In the genomic region with DNA sequence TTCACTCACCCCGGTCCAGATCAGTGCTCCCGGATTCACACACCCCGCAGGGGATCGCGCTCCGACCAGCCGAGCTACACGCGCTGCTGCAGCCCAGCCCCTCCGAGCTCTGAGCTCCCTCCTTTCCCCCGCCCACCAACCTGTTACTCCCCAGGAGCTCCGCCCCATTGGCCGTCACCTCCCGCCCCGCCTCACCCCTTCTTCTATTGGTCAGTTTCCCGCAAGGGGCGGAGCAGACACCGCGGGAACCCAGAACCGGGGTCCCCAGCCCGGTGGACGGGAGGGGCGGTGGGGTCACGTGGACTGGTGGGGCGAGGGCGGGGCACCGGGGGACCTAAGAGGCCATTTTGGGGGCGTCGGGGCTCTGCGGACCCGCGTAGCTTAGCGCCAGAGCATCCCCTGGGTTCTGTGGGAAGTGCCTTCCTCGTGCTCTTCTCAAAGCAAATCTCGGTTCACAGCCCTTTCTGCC, we compare ENCODE assay signal across 7 mouse cellular contexts. TPM values are rescaled to one million over a fixed set of nuclear protein-coding genes. Genes with fewer than 3 reads are reported as not detected.
DNase-seq lines count a peak whose midpoint lies in the region; ATAC-seq and TF ChIP-seq lines count a peak whose summit lies in the region.

Gene Cgn, minus strand, starts transcription at position 126 of the 469 bp plus-strand sequence.

- no peak for TF ChIP-seq CTCF in heart, adult 2 months (IDR thresholded peaks at IDR 0.05)
- no peak for TF ChIP-seq CTCF in kidney, adult 2 months (conservative IDR thresholded peaks at IDR 0.05; ENCODE audit: insufficient read depth, insufficient read length, low read depth, low read length)

- DNase-seq in adrenal gland, postnatal 25 days, result peak; percentile 94
- peak; percentile 91 for DNase-seq in heart, adult 2 months
- peak; percentile 96 for DNase-seq in kidney, adult 2 months
- DNase-seq in limb, embryonic 11.5 days (ENCODE audit: low spot score), result peak; percentile 97
- DNase-seq in spleen, adult 12 weeks (ENCODE audit: low spot score), result peak; percentile 53

- peaks cover 7% of the 10 kb centered on the region; the same call in 1 of the 2 replicates for H3K27me3 ChIP-seq in embryonic facial prominence, embryonic 12.5 days
- H3K27me3 ChIP-seq in heart, adult 2 months (ENCODE audit: control insufficient read depth, insufficient read depth, low read length), result peaks cover 1% of the 10 kb centered on the region; the same call in 1 of the 2 replicates
- H3K27me3 ChIP-seq in kidney, adult 2 months (replicated peaks; ENCODE audit: control insufficient read depth, insufficient read depth, low read length), result no peaks in the 10 kb centered on the region
- no peaks in the 10 kb centered on the region for H3K27me3 ChIP-seq in limb, embryonic 11.5 days (ENCODE audit: control insufficient read depth, insufficient read depth, low read length)
- peaks cover 6% of the 10 kb centered on the region; the same call in 1 of the 2 replicates for H3K27me3 ChIP-seq in midbrain, embryonic 13.5 days

- no peaks in the 10 kb centered on the region for H3K79me2 ChIP-seq in heart, adult 2 months (replicated peaks; ENCODE audit: control insufficient read depth, insufficient read depth, low read length)

- H3K36me3 ChIP-seq in embryonic facial prominence, embryonic 12.5 days, result no peaks in the 10 kb centered on the region
- H3K36me3 ChIP-seq in heart, adult 2 months (ENCODE audit: control insufficient read depth, insufficient read depth, low read length), result no peaks in the 10 kb centered on the region
- no peaks in the 10 kb centered on the region for H3K36me3 ChIP-seq in kidney, adult 2 months (ENCODE audit: control insufficient read depth, insufficient read depth, low read length)
- no peaks in the 10 kb centered on the region for H3K36me3 ChIP-seq in limb, embryonic 11.5 days (ENCODE audit: control insufficient read depth, insufficient read depth, low read length)
- H3K36me3 ChIP-seq in midbrain, embryonic 13.5 days, result no peaks in the 10 kb centered on the region

- ATAC-seq in embryonic facial prominence, embryonic 12.5 days (ENCODE audit: insufficient number of reproducible peaks, insufficient read depth, low FRiP score, low TSS enrichment), result peak; percentile 91
- peak; percentile 91 for ATAC-seq in limb, embryonic 11.5 days (ENCODE audit: insufficient number of reproducible peaks, low FRiP score, low TSS enrichment, low read depth)
- peak; percentile 96 for ATAC-seq in midbrain, embryonic 13.5 days

- WGBS in embryonic facial prominence, embryonic 12.5 days, result 0% methylated on average over 34 of the region's 35 CpGs
- WGBS in heart, adult 2 months, result under 1% methylated on average over 34 of the region's 35 CpGs
- WGBS in kidney, adult 2 months, result 1% methylated on average over 35 of the region's 35 CpGs
- under 1% methylated on average over 34 of the region's 35 CpGs for WGBS in limb, embryonic 11.5 days
- under 1% methylated on average over 35 of the region's 35 CpGs for WGBS in midbrain, embryonic 13.5 days

- H3K27ac ChIP-seq in embryonic facial prominence, embryonic 12.5 days, result 0 out of 2 replicates have a peak within 1 kb of the TSS, but pooled peaks have one; percentile 47
- H3K27ac ChIP-seq in heart, adult 2 months, result no peak within 1 kb of the TSS
- peak within 1 kb of the TSS; percentile 19; the same call in 1 of the 2 replicates for H3K27ac ChIP-seq in kidney, adult 2 months (ENCODE audit: insufficient read depth, low read depth, low read length)
- H3K27ac ChIP-seq in limb, embryonic 11.5 days (replicated peaks; ENCODE audit: low read depth, low read length), result no peak within 1 kb of the TSS
- H3K27ac ChIP-seq in midbrain, embryonic 13.5 days, result peak within 1 kb of the TSS; percentile 87

- H3K4me1 ChIP-seq in embryonic facial prominence, embryonic 12.5 days, result peaks cover 5% of the 10 kb centered on the region
- peaks cover 1% of the 10 kb centered on the region; the same call in 1 of the 2 replicates for H3K4me1 ChIP-seq in heart, adult 2 months (ENCODE audit: control insufficient read depth, insufficient read depth, low read length)
- H3K4me1 ChIP-seq in kidney, adult 2 months (ENCODE audit: control insufficient read depth, insufficient read depth, low read length), result peaks cover 13% of the 10 kb centered on the region; the same call in 1 of the 2 replicates
- H3K4me1 ChIP-seq in limb, embryonic 11.5 days (ENCODE audit: control insufficient read depth, insufficient read depth, low read length), result peaks cover 10% of the 10 kb centered on the region; the same call in 1 of the 2 replicates
- H3K4me1 ChIP-seq in midbrain, embryonic 13.5 days (replicated peaks), result peaks cover 21% of the 10 kb centered on the region

- intact Hi-C loops in heart, adult 2 months (cut with DNase I), result no loop called here

- no peaks in the 10 kb centered on the region for H3K9me3 ChIP-seq in embryonic facial prominence, embryonic 12.5 days
- no peaks in the 10 kb centered on the region for H3K9me3 ChIP-seq in limb, embryonic 11.5 days (ENCODE audit: control insufficient read depth, low read length)
- H3K9me3 ChIP-seq in midbrain, embryonic 13.5 days, result no peaks in the 10 kb centered on the region

- peak within 1 kb of the TSS; percentile 60 for H3K9ac ChIP-seq in embryonic facial prominence, embryonic 12.5 days
- H3K9ac ChIP-seq in heart, adult 2 months (ENCODE audit: low read depth, low read length), result peak within 1 kb of the TSS; percentile 3; the same call in 1 of the 2 replicates
- H3K9ac ChIP-seq in limb, embryonic 11.5 days (ENCODE audit: low read length), result peak within 1 kb of the TSS; percentile 70
- peak within 1 kb of the TSS; percentile 76 for H3K9ac ChIP-seq in midbrain, embryonic 13.5 days (replicated peaks)

- H3K4me3 ChIP-seq in embryonic facial prominence, embryonic 12.5 days, result peak within 1 kb of the TSS; percentile 47
- peak within 1 kb of the TSS; percentile 68 for H3K4me3 ChIP-seq in heart, adult 2 months
- peak within 1 kb of the TSS; percentile 70 for H3K4me3 ChIP-seq in kidney, adult 2 months (ENCODE audit: insufficient read depth, low read depth, low read length)
- peak within 1 kb of the TSS; percentile 43 for H3K4me3 ChIP-seq in limb, embryonic 11.5 days (ENCODE audit: low read depth, low read length)
- peak within 1 kb of the TSS; percentile 56 for H3K4me3 ChIP-seq in midbrain, embryonic 13.5 days (replicated peaks)

- H3K4me2 ChIP-seq in embryonic facial prominence, embryonic 12.5 days (replicated peaks), result peak within 1 kb of the TSS; percentile 86
- H3K4me2 ChIP-seq in limb, embryonic 11.5 days (ENCODE audit: low read depth, severe bottlenecking), result peak within 1 kb of the TSS; percentile 93
- H3K4me2 ChIP-seq in midbrain, embryonic 13.5 days (replicated peaks), result peak within 1 kb of the TSS; percentile 88

- TF ChIP-seq POLR2A in heart, adult 2 months (IDR thresholded peaks at IDR 0.05; ENCODE audit: insufficient read depth, low read depth, low read length), result no peak
- TF ChIP-seq POLR2A in kidney, adult 2 months (IDR thresholded peaks at IDR 0.05; ENCODE audit: low read depth, low read length), result no peak

- no peak for TF ChIP-seq EP300 in heart, adult 2 months (IDR thresholded peaks at IDR 0.05; ENCODE audit: insufficient read depth, low read depth, low read length)

RNA-seq across cellular contexts. Expression of gene Cgn, which starts in this region (rescaled TPM):
- 1.0 and 1.3 TPM in 2 replicates for total RNA-seq in adrenal gland, postnatal 25 days (2021)
- polyA plus RNA-seq in embryonic facial prominence, embryonic 12.5 days (2016; fragmentation: Nextera tagmentation; extraction: Ambion mirVana), result 7.2 and 8.1 TPM in 2 replicates
- under 1 TPM; 0.25 to 0.50 TPM for total RNA-seq in heart, adult 2 months (2021)
- polyA plus RNA-seq in heart, adult 2 months (2012; rRNA removed), result 0.26 and 0.43 TPM in 2 replicates
- 6.0 and 6.8 TPM in 2 replicates for polyA plus RNA-seq in kidney, adult 2 months (2012; rRNA removed)
- polyA plus RNA-seq in limb, embryonic 11.5 days (2014; fragmentation: Nextera tagmentation; extraction: Ambion mirVana), result 3.7 and 4.8 TPM in 2 replicates
- polyA plus RNA-seq in midbrain, embryonic 13.5 days (2015; fragmentation: Nextera tagmentation; extraction: Ambion mirVana), result 5.3 and 6.0 TPM in 2 replicates

Comparison
In these comparisons a context has a peak if more than half of its experiments do, and no peak if none do; other contexts are left out.
1. Peak in DNase-seq, H3K4me3 ChIP-seq and H3K9ac ChIP-seq in heart, adult 2 months; RNA of the gene not detected or under 1 TPM.
2. H3K27ac ChIP-seq: peak in embryonic facial prominence, embryonic 12.5 days (single experiment), kidney, adult 2 months (single experiment) and midbrain, embryonic 13.5 days (single experiment); none in heart, adult 2 months (single experiment) and limb, embryonic 11.5 days (single experiment).
3. H3K9ac ChIP-seq: peak in every context shown above with its lines; median percentile 76 in midbrain, embryonic 13.5 days; 70 in limb, embryonic 11.5 days; 60 in embryonic facial prominence, embryonic 12.5 days; 3 in heart, adult 2 months.
4. Peak in every context shown above with its lines, with median percentiles within 50 percentile points of each other: DNase-seq, ATAC-seq, H3K4me2 ChIP-seq and H3K4me3 ChIP-seq.